Mouse (Mus musculus) E14TG2a.4 (cell line): ENCODE measurements around the gene Ust.

Experiments used
- H3K27me3 ChIP-seq: 2 replicates; pipeline ENCODE4 v1.6.1; 2014; ENCODE audit warnings: low read length, control low read depth; ENCODE audit not compliant: insufficient read depth
- H3K36me3 ChIP-seq: 2 replicates; pipeline ENCODE4 v1.6.1; 2014; ENCODE audit warnings: low read length, control low read depth; ENCODE audit not compliant: insufficient read depth
- H3K4me1 ChIP-seq: replicated peaks from 2 replicates; pipeline ENCODE4 v1.6.1; 2014; ENCODE audit warnings: low read depth, low read length, control low read depth
- H3K4me3 ChIP-seq: replicated peaks from 2 replicates; pipeline ENCODE4 v1.5.1; 2014; ENCODE audit warnings: mild to moderate bottlenecking, low read length
- H3K9me3 ChIP-seq: 2 replicates; pipeline ENCODE4 v1.6.1; 2014; ENCODE audit warnings: low read length, control low read depth
- CTCF ChIP-seq: conservative IDR thresholded peaks from 2 replicates; pipeline ENCODE4 v1.5.1; 2014; ENCODE audit warnings: low read length
- NANOG ChIP-seq: IDR thresholded peaks from 2 replicates; pipeline ENCODE4 v1.6.1; 2014; ENCODE audit warnings: borderline replicate concordance, low read length, mixed read lengths
- POU5F1 ChIP-seq: IDR thresholded peaks from 2 replicates; pipeline ENCODE4 v1.6.1; 2014; ENCODE audit warnings: low read length, borderline replicate concordance

Gene Ust

DNA sequence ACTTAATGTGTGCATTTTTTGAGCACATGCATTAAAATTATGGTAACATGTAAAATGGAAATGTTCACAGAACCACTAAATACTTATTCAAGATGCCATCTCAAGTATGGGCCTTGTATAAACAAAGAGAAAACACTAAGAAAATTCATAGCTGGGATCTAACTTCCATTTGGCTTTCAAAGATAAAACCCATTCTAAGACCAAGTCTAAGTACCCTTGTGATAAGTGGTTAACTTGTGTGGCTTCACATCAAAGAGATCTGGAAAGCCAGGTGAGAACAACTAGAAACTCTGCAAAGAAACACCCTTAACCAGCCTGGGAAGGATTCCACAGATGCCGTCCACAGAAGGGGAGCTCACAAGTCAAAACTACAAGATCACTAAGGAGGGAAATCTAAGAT, 53.4 kb downstream of the Ust start:
- TF ChIP-seq CTCF (no peak), NANOG (no peak), POU5F1 (no peak)
- H3K27me3 ChIP-seq, result no peaks in the 10 kb centered on the region

GRCm38 (mm10) chr10:8461372-8461771, 57.3 kb downstream of the Ust start:
- Histone ChIP-seq H3K27me3 (no peaks in the 10 kb centered on the region), H3K4me1 (no peaks in the 10 kb centered on the region), H3K9me3 (no peaks in the 10 kb centered on the region), H3K36me3 (no peaks in the 10 kb centered on the region), H3K4me3 (no peak overlapping the region)
- TF ChIP-seq POU5F1 (no peak), CTCF (no peak), NANOG (no peak)

More for the DNA sequence above, 53.4 kb downstream of the Ust start:
- Histone ChIP-seq H3K36me3 (no peaks in the 10 kb centered on the region), H3K4me1 (no peaks in the 10 kb centered on the region), H3K4me3 (no peak overlapping the region), H3K9me3 (no peaks in the 10 kb centered on the region)

DNA sequence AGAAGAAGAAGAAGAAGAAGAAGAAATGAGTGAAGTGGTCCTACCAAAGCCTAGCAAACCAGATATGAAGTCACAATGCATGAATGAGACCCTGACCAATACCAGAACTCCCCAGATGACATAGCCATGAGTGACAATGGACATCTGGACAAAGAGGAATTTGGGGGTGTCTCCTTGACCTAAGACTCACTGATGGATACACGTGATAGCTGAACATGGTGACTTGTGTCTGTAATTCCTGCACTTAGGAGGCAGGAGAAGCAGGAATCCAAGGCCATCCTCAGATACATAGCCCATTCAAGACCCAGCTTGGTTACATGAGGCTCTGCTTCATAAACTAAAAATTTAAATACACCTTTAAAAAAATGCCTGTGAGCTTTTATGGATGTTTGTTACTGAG, 63.9 kb downstream of the Ust start:
- TF ChIP-seq NANOG (no peak), CTCF (no peak), POU5F1 (no peak)

DNA sequence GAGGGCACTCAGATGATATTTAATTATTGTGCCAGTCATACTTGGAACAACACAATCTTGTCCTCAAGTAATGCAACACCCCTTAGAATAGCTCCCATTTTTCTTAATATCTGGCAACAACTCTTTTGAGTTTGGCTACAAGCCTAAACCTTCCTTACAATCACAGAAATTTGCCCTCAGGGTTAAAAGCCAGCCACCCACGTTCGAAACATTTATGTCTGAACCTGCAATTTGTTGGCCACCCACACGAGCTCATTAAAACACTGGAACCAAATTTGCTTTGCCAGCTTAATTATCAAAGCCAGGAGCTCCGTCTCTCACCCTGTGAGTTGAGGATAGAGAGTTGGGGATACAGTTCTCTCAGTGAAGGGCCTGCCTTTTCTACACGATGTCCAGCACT, 70.9 kb downstream of the Ust start:
- TF ChIP-seq CTCF, result no peak
- H3K36me3 ChIP-seq, result no peaks in the 10 kb centered on the region
- peaks cover 8% of the 10 kb centered on the region; the same call in 1 of the 2 replicates for H3K9me3 ChIP-seq
- no peak overlapping the region for H3K4me3 ChIP-seq
- no peaks in the 10 kb centered on the region for H3K27me3 ChIP-seq
- H3K4me1 ChIP-seq, result no peaks in the 10 kb centered on the region

More for the DNA sequence above, 63.9 kb downstream of the Ust start:
- Histone ChIP-seq H3K4me1 (no peaks in the 10 kb centered on the region), H3K27me3 (no peaks in the 10 kb centered on the region), H3K9me3 (peaks cover 20% of the 10 kb centered on the region), H3K36me3 (no peaks in the 10 kb centered on the region), H3K4me3 (no peak overlapping the region)

DNA sequence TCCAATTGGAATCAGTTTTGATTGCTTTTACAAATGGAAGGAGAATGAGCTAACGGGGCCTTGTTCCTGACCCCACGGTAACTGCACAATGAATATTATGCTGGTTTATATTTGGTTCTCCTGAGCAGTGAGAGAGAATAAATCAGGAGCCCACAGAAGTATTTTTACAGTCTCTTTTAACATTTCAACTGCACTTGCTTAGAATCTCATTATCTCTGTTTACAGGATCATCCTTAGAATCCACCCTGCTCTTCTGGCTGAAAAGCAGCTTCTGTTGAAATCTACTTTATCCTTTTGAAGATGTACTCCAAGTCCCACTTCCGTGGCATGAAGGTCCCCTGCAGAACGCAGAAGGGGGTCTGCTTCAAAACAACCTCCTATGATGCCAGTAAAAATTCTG, 71.7 kb downstream of the Ust start:
- Histone ChIP-seq H3K27me3 (no peaks in the 10 kb centered on the region), H3K36me3 (no peaks in the 10 kb centered on the region), H3K4me1 (no peaks in the 10 kb centered on the region), H3K9me3 (peaks cover 8% of the 10 kb centered on the region; the same call in 1 of the 2 replicates), H3K4me3 (no peak overlapping the region)
- TF ChIP-seq CTCF (no peak), POU5F1 (no peak), NANOG (no peak)

GRCm38 (mm10) chr10:8444052-8444451, 74.6 kb downstream of the Ust start:
- TF ChIP-seq POU5F1, result no peak
- no peak for TF ChIP-seq CTCF
- no peak for TF ChIP-seq NANOG
- Histone ChIP-seq H3K4me1 (no peaks in the 10 kb centered on the region), H3K27me3 (no peaks in the 10 kb centered on the region), H3K9me3 (no peaks in the 10 kb centered on the region), H3K4me3 (no peak overlapping the region), H3K36me3 (no peaks in the 10 kb centered on the region)

- no peak overlapping the region for H3K4me3 ChIP-seq
- peaks cover 23% of the 10 kb centered on the region for H3K4me1 ChIP-seq
- no peaks in the 10 kb centered on the region for H3K36me3 ChIP-seq
- TF ChIP-seq NANOG (no peak), CTCF (no peak), POU5F1 (no peak)
- no peaks in the 10 kb centered on the region for H3K27me3 ChIP-seq
- peaks cover 15% of the 10 kb centered on the region for H3K9me3 ChIP-seq
Measured at GRCm38 (mm10) chr10:8431857-8432256, 86.8 kb downstream of the Ust start.

DNA sequence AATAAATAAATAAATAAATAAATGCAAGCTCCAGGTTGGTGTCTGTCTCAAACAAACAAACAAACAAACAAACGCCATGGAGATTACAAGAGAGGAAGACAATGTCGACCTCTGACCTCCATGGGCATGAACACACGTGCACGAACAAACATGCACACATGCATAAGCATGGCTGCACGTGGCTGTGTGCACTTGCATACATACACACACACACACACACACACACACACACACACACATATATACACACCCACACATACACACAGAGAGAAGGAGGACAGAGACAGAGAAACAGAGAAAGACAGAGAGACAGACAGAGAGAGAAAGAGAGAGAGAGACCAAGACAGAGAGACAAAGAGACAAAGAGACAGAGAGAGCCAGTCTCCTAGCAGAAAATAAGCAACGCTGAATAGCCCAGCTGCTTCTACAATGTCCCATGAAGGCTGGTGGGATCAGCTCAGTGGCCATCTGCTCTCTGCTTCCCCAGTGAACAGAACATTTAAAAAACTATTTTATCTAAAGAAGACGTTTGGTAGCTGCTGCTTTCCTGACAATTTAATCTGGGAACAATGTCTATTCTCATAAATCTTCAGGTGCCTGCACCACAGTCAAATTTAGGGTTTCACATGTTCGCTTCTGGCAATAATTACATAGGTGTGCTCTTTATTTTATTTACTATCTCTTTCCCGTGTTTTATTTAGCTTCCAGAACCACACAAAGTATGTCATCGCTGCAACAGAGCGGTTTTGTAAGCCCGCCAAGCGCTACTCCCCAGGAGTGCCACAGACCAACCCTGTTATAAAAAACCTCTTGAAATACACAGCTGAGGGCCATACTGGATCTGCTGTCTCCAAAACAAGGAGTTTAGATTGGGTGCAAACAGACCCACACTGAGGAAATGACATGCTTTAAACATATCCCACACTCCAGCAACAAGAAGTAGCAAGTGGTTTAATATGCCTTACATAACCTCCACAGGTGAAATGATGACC, 89.5 kb downstream of the Ust start:
- no peaks in the 10 kb centered on the region for H3K36me3 ChIP-seq
- peaks cover 23% of the 10 kb centered on the region for H3K4me1 ChIP-seq
- no peak overlapping the region for H3K4me3 ChIP-seq
- TF ChIP-seq POU5F1, result no peak
- H3K27me3 ChIP-seq, result no peaks in the 10 kb centered on the region
- peaks cover 6% of the 10 kb centered on the region for H3K9me3 ChIP-seq

- Histone ChIP-seq H3K27me3 (no peaks in the 10 kb centered on the region), H3K4me3 (no peak overlapping the region), H3K36me3 (no peaks in the 10 kb centered on the region), H3K4me1 (peaks cover 23% of the 10 kb centered on the region), H3K9me3 (no peaks in the 10 kb centered on the region)
- no peak for TF ChIP-seq POU5F1
- no peak for TF ChIP-seq NANOG
- TF ChIP-seq CTCF, result no peak
Measured at GRCm38 (mm10) chr10:8427671-8428364, 90.8 kb downstream of the Ust start.
